Mouse (Mus musculus) left cerebral cortex, postnatal 36 days (tissue): ENCODE measurements around the gene Gys1. TPM values are rescaled to one million over a fixed set of nuclear protein-coding genes. Genes with fewer than 3 reads are reported as not detected.
"Not testable (repeated sequence)": the region's sequence is repeated elsewhere in the genome, so short reads cannot be mapped to it uniquely, and the experiment has no call there.

Experiments
- DNase-seq, 2 experiments: peaks; one replicate each; pipeline ENCODE4 v3.0.0; 2021 to 2022; ENCODE audit warnings: low spot score in 2 of 2, mixed read lengths in 1 of 2
- intact Hi-C: fragments of 180-260 bp; cut with DNase I; formaldehyde crosslinking; loops from one replicate; pipeline ENCODE4 v1.15.1; 2025
- total RNA-seq, 2 experiments: library from RNA; stranded (reverse); gene quantifications; 2 replicates each; pipeline ENCODE4 v1.2.3; 2021

The Gys1 gene
- 10 to 100 TPM; 14.1 to 16.9 TPM for total RNA-seq

- intact Hi-C loops = no loop called here
- peak; percentile 100 for DNase-seq
Measured at GRCm38 (mm10) chr7:45434203-45435015, at the start of gene Gys1. Gene Gys1 (plus strand): TSS chr7:45434844.

- intact Hi-C loops = no loop called here
- DNase-seq = no peak
Measured at GRCm38 (mm10) chr7:45386077-45386476, 48.6 kb upstream of the Gys1 start.

GRCm38 (mm10) chr7:45395129-45395541 lies 39.5 kb upstream of the Gys1 start:
- intact Hi-C loops = loop anchor here (10.0 kb wide), 1 partner anchor 90 kb away; no protein-coding TSS in a partner anchor
- DNase-seq = no peak

GRCm38 (mm10) chr7:45395578-45396336 lies 38.9 kb upstream of the Gys1 start, which contains the start of gene Snrnp70:
Gene Snrnp70 (minus strand): TSS chr7:45395742.
- intact Hi-C loops = loop anchor here (10.0 kb wide), 1 partner anchor 91 kb away; no protein-coding TSS in a partner anchor
- peak; percentile 100 for DNase-seq

- DNase-seq = not testable (repeated sequence)
- intact Hi-C loops = loop anchor here (10.0 kb wide), 1 partner anchor 92 kb away; no protein-coding TSS in a partner anchor
Measured at GRCm38 (mm10) chr7:45396337-45396775, 38.3 kb upstream of the Gys1 start.

GRCm38 (mm10) chr7:45396787-45397186 lies 37.9 kb upstream of the Gys1 start:
- intact Hi-C loops = loop anchor here (10.0 kb wide), 1 partner anchor 92 kb away; no protein-coding TSS in a partner anchor
- no peak for DNase-seq

- intact Hi-C loops = no loop called here
- DNase-seq = no peak
Measured at GRCm38 (mm10) chr7:45401521-45402085, 33.0 kb upstream of the Gys1 start.

- no peak for DNase-seq
- intact Hi-C loops = no loop called here
Measured at GRCm38 (mm10) chr7:45403532-45404261, 30.9 kb upstream of the Gys1 start.

- intact Hi-C loops = no loop called here
Measured at GRCm38 (mm10) chr7:45405091-45406075, 29.3 kb upstream of the Gys1 start, which contains the start of gene Kcna7. Gene Kcna7 (plus strand): TSS chr7:45405653.

GRCm38 (mm10) chr7:45406157-45407156 lies 28.2 kb upstream of the Gys1 start:
- no peak for DNase-seq
- intact Hi-C loops = no loop called here

More at GRCm38 (mm10) chr7:45405091-45406075, 29.3 kb upstream of the Gys1 start, which contains the start of gene Kcna7:
- peak; percentile 58 to 61 for DNase-seq

- intact Hi-C loops = no loop called here
- DNase-seq = no peak
Measured at GRCm38 (mm10) chr7:45407836-45408235, 26.8 kb upstream of the Gys1 start.

- DNase-seq = no peak
- intact Hi-C loops = no loop called here
Measured at GRCm38 (mm10) chr7:45408351-45408750, 26.3 kb upstream of the Gys1 start.

GRCm38 (mm10) chr7:45408949-45409348 lies 25.7 kb upstream of the Gys1 start:
- intact Hi-C loops = no loop called here
- DNase-seq = no peak

GRCm38 (mm10) chr7:45409497-45410163 lies 25.0 kb upstream of the Gys1 start:
- no peak for DNase-seq
- intact Hi-C loops = no loop called here

GRCm38 (mm10) chr7:45412421-45412820 lies 22.2 kb upstream of the Gys1 start:
- no peak for DNase-seq
- intact Hi-C loops = no loop called here

GRCm38 (mm10) chr7:45413113-45413863 lies 21.4 kb upstream of the Gys1 start, which contains the start of gene Ntf5:
Gene Ntf5 (plus strand): TSS chr7:45413695.
- intact Hi-C loops = no loop called here
- DNase-seq = no peak
